Mouse (Mus musculus) embryonic facial prominence, embryonic 14.5 days (tissue): Measurements from ENCODE around the gene Ophn1. TPM values are rescaled to one million over a fixed set of nuclear protein-coding genes. Genes with fewer than 3 reads are reported as not detected.

Experiments
- ATAC-seq: fragments of 200-750 bp; cut with Nextera tagmentation; 2 replicates; pipeline ENCODE4 v1.8.0; 2017; ENCODE audit warnings: low read depth, moderate number of reproducible peaks, moderate TSS enrichment
- DNase-seq: peaks from one replicate; pipeline ENCODE4 v3.0.0-alpha.2; 2015; ENCODE audit warnings: low spot score
- H3K27ac ChIP-seq: fragments of 300-500 bp; sonication (generic); replicated peaks from 2 replicates; pipeline ENCODE4 v1.5.1; 2014; ENCODE audit warnings: low read depth, mild to moderate bottlenecking, low read length, moderate library complexity
- H3K27me3 ChIP-seq: fragments of 300-500 bp; sonication (generic); replicated peaks from 2 replicates; pipeline ENCODE4 v1.6.1; 2014; ENCODE audit warnings: low read length; ENCODE audit not compliant: control insufficient read depth, insufficient read depth
- H3K36me3 ChIP-seq: fragments of 300-500 bp; sonication (generic); 2 replicates; pipeline ENCODE4 v1.6.1; 2014; ENCODE audit warnings: low read length, mixed read lengths; ENCODE audit not compliant: control insufficient read depth, insufficient read depth
- H3K4me1 ChIP-seq: fragments of 300-500 bp; sonication (generic); 2 replicates; pipeline ENCODE4 v1.6.1; 2014; ENCODE audit warnings: antibody characterized with exemption, low read length; ENCODE audit not compliant: control insufficient read depth, insufficient read depth
- H3K4me2 ChIP-seq: fragments of 300-500 bp; sonication (generic); 2 replicates; pipeline ENCODE4 v1.6.1; 2014; ENCODE audit warnings: low read depth, mild to moderate bottlenecking, low read length, moderate library complexity, mixed read lengths
- H3K4me3 ChIP-seq: fragments of 300-500 bp; sonication (generic); 2 replicates; pipeline ENCODE4 v1.5.1; 2014; ENCODE audit warnings: low read depth, mild to moderate bottlenecking, low read length
- H3K9ac ChIP-seq: fragments of 300-500 bp; sonication (generic); 2 replicates; pipeline ENCODE4 v1.6.1; 2014; ENCODE audit warnings: low read depth, mild to moderate bottlenecking, low read length, moderate library complexity, mixed read lengths
- H3K9me3 ChIP-seq: fragments of 300-500 bp; sonication (generic); 2 replicates; pipeline ENCODE4 v1.6.1; 2016; ENCODE audit warnings: low read length; ENCODE audit not compliant: control insufficient read depth
- WGBS: fragments of 180-500 bp; shearing (Covaris S2); extraction: QIAGEN DNeasy Blood & Tissue Kit; methylation state at CpG from one replicate; pipeline ENCODE4 v1.1.7; 2014; 5-methylcytosine and 5-hydroxymethylcytosine counted together
- polyA plus RNA-seq: library from polyadenylated mRNA; unstranded; fragments of >200 nt; fragmentation: Nextera tagmentation; extraction: Ambion mirVana; gene quantifications from 2 replicates; pipeline ENCODE4 v1.2.1, GENCODE M21; 2014

The Ophn1 gene
- polyA plus RNA-seq, result 16.8 and 20.1 TPM in 2 replicates

DNA sequence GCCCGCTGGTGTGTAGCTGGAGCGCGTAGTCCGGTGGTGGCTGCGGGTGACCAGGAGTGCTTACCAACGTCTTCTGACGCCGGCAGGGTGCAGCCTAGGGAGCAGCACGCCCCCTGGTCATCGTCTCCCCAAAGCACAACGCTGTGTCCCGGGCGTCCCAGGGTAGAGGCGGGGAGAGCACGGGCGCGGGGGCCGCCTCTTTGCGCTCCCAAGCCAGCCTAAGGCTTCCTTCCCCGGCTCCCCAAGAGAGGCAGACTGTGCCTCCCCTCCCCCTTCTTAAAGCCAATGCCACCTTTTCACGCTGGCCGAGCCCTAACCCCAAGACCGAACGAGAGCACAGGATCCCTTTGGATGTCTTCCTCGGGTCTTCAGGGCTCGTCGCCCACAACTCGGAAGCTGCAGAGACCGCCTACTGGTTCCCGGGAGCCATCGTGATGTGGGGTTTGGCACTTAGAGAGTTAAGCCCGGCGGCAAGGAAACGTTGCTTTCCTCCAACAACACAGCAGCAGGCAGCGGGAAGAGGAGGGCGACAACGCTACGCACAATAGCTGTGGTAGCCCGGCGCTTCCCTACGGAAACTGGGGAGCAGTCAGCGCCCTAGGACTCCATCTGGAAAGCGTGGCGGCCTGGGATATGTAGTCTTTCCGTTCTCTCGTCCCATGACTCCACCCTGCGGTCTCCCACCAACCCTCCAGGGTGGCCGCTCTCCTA is at the start of gene Ophn1:
Ophn1 (minus strand) TSS at position 620 of the 711 bp plus-strand sequence.
- Histone ChIP-seq H3K27me3 (peaks cover 11% of the 10 kb centered on the region; the same call in 1 of the 2 replicates), H3K9ac (peak within 1 kb of the TSS; percentile 65), H3K9me3 (no peaks in the 10 kb centered on the region), H3K4me2 (peak within 1 kb of the TSS; percentile 53), H3K4me1 (no peaks in the 10 kb centered on the region), H3K27ac (peak within 1 kb of the TSS; percentile 76), H3K36me3 (no peaks in the 10 kb centered on the region), H3K4me3 (peak within 1 kb of the TSS; percentile 52)
- DNase-seq, result peak; percentile 90
- 10% methylated on average over 23 of the region's 48 CpGs for WGBS
- ATAC-seq, result peak; percentile 94

DNA sequence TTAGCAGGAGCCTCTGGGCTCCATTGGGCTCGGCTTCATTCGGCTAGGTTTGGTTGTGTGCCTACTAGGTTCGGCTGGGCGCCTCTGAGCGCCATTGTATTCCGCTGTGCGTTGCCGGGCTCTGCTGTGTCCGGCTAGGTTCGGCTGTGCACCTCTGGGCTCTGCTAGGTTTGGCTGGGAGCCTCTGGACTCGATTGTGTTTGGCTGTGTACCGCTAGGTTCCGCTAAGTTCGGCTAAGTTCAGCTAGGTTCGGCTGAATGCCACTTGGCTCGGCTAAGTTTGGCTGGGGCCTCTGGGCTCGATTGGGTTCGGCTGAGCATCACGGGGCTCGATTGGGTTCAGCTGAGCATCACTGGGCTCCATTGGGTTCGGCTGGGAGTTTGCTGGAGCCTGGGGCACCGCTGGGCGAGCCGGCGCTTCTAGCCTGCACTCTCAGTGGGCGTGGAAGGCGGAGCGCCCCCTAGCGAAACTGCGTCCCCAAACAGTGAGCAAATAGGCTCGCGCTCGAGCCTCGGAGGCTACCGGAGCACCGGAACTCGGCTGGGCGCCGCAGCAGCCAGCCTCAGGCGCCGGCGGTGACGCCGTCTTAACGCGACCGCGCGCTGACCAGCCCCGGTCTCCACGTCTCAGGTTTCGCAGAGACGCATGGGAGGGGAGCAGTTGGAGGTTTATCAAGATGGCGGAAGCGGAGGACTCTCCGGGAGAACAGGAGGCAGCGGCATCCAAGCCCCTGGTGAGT is 46.9 kb upstream of the Ophn1 start:
- peak; percentile 95 for DNase-seq
- no peaks in the 10 kb centered on the region for H3K9me3 ChIP-seq
- peak overlapping the region; percentile 58 for H3K4me3 ChIP-seq
- no peaks in the 10 kb centered on the region for H3K27me3 ChIP-seq
- WGBS, result 34% methylated on average over 30 of the region's 57 CpGs
- peak overlapping the region; percentile 76 for H3K9ac ChIP-seq
- 0 out of 2 replicates have a peak, but pooled peaks cover 6% of the 10 kb centered on the region for H3K36me3 ChIP-seq
- H3K4me1 ChIP-seq, result 0 out of 2 replicates have a peak, but pooled peaks cover 3% of the 10 kb centered on the region
- peak; percentile 89 for ATAC-seq
- peak overlapping the region; percentile 56 for H3K4me2 ChIP-seq
- H3K27ac ChIP-seq, result peak overlapping the region; percentile 96

DNA sequence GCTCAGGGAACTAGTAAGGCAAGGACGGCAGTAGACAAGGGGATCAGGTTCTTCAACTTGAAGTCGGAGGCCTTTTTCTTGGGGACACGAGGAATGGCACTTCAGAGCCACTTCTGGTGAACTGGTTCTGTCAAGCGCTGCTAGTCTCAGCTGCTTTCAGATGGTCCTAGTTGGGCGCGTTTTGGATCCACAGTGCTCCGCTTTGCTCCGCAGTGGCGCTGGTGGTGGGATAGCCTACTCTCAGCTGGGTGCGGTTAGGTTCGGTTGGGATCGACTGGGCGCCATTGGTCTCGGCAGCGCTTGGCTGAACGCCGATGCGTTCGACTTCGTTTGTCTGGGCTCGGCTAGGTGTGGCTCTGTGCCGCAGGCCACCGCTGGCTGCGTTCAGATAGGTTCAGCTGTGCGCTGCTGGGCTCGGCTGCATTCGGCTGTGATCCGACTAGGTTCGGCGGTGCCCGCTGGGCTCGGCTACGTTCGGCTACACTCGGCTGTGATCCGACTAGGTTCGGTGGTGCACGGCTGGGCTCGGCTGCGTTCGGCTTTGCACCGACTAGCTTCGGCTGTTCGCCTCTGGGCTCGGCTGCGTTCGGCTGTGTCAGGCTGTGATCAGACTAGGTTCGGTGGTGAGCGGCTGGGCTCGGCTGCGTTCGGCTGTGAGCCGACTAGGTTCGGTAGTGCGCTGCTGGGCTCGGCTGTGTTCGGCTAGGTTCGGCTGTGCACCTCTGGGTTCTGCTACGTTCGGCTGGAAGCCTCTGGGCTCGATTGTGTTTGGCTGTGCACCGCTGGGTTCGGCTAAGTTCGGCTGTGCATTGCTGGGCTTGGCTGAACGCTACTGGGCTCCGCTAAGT is 46.1 kb upstream of the Ophn1 start:
- peak overlapping the region; percentile 58 for H3K4me3 ChIP-seq
- peak; percentile 95 for ATAC-seq
- peak overlapping the region; percentile 56 for H3K4me2 ChIP-seq
- H3K4me1 ChIP-seq, result 0 out of 2 replicates have a peak, but pooled peaks cover 3% of the 10 kb centered on the region
- 33% methylated on average over 45 of the region's 66 CpGs for WGBS
- peak overlapping the region; percentile 76 for H3K9ac ChIP-seq
- H3K36me3 ChIP-seq, result 0 out of 2 replicates have a peak, but pooled peaks cover 2% of the 10 kb centered on the region
- no peaks in the 10 kb centered on the region for H3K9me3 ChIP-seq
- peak overlapping the region; percentile 96 for H3K27ac ChIP-seq
- H3K27me3 ChIP-seq, result no peaks in the 10 kb centered on the region
- DNase-seq, result peak; percentile 94

DNA sequence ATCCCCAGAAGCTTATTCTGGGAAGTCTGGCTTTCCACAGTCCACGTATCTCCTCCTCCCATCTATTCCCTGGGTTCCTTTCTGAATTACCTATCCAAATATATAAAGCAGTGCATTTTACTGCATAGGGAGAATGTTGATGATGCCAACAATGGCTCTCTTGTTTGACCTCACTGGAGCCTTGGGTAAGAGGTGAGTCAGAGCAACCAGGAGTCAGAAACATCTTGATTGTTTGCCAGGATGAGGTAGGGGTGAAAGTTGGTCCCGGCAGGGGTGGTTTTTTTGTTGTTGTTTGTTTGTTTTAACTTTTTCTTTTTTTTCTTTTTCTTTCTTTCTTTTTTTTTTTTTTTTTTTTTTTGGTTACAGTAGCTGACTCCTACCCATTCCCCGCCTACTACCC is 45.3 kb upstream of the Ophn1 start, which contains the start of gene Yipf6:
Yipf6 (plus strand) TSS at position 216 of the 400 bp plus-strand sequence.
- Histone ChIP-seq H3K9me3 (no peaks in the 10 kb centered on the region), H3K27me3 (no peaks in the 10 kb centered on the region), H3K4me3 (peak within 1 kb of the TSS; percentile 58), H3K9ac (peak within 1 kb of the TSS; percentile 76), H3K4me1 (0 out of 2 replicates have a peak, but pooled peaks cover 3% of the 10 kb centered on the region), H3K4me2 (peak within 1 kb of the TSS; percentile 56), H3K36me3 (no peaks in the 10 kb centered on the region), H3K27ac (peak within 1 kb of the TSS; percentile 96)
- no peak for ATAC-seq
- no peak for DNase-seq
- 71% methylated on average over 3 of the region's 3 CpGs for WGBS

DNA sequence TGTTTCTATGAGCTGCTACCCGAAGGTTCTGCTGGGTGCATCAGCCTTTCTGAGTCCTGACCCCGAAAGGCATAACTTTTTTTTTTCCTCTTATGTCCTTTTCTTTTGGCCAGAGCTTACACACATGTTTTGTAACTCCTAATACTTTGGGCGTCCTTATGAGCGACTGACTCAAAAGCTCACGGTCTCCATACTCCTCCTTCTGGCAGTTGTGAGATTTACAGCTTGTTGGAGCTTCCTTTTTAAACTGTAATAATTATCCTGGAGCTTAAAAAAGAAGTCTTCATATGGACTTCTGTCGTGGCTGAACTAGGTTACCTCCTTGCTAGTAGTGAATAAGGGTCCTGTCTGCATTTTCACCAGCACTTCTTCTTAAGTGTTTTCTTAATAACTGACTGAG is 28.6 kb upstream of the Ophn1 start:
- DNase-seq (peak; percentile 61), ATAC-seq (no peak)
- H3K9ac ChIP-seq, result no peak overlapping the region
- H3K4me1 ChIP-seq, result no peaks in the 10 kb centered on the region
- no peak overlapping the region for H3K4me3 ChIP-seq
- no peaks in the 10 kb centered on the region for H3K36me3 ChIP-seq
- 20% methylated on average over 6 of the region's 6 CpGs for WGBS
- no peaks in the 10 kb centered on the region for H3K9me3 ChIP-seq
- no peak overlapping the region for H3K4me2 ChIP-seq
- H3K27ac ChIP-seq, result no peak overlapping the region
- peaks cover 6% of the 10 kb centered on the region; the same call in 1 of the 2 replicates for H3K27me3 ChIP-seq

DNA sequence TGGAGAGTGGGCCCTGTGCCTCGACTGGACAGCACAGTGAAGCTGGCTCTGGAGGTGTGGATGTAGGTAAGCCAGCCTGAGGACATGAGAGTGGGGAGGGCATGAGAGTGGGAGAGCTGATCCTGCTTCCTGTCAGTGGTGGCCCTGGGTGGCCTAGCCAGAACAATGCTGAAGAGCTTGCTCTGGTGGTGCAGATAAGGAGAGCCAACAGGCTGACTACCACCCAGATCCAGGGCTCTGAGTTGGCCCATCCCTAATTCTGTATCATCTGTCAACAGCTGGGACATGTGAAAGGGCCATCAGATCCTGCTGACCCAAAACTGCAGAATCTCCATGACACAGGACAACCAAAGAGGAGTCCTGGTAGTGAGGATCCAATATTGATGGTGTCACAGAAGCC is 18.1 kb upstream of the Ophn1 start:
- Histone ChIP-seq H3K27ac (no peak overlapping the region), H3K36me3 (no peaks in the 10 kb centered on the region), H3K4me2 (no peak overlapping the region), H3K9me3 (no peaks in the 10 kb centered on the region), H3K9ac (no peak overlapping the region), H3K4me3 (no peak overlapping the region), H3K27me3 (no peaks in the 10 kb centered on the region; the same call in none of the 2 replicates), H3K4me1 (no peaks in the 10 kb centered on the region)
- DNase-seq, result no peak
- no peak for ATAC-seq
- no CpG with 5 or more reads among the region's 1 CpGs for WGBS

DNA sequence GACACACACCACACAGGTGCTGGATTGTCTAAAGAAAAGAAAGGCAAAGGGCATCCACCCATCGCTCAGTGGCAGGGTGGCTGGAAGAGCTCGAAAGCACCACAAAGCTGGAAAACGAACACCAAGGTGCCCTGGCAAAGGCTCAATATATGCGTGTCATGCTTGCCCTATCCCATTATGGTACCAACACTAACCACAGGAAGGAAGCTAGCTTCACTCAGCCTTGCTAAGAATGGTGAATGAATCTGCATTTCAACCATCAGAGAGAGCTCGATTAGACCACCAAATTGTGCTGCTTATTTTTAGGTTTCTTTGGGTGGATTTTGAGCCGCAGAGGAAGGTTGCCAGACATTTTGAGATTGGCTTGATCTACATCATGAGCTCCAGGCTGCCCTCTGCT is 13.4 kb upstream of the Ophn1 start:
- DNase-seq (no peak), ATAC-seq (no peak)
- no peak overlapping the region for H3K4me3 ChIP-seq
- H3K9ac ChIP-seq, result no peak overlapping the region
- H3K27ac ChIP-seq, result no peak overlapping the region
- no peak overlapping the region for H3K4me2 ChIP-seq
- 82% methylated on average over 6 of the region's 6 CpGs for WGBS
- H3K4me1 ChIP-seq, result no peaks in the 10 kb centered on the region
- H3K36me3 ChIP-seq, result no peaks in the 10 kb centered on the region
- H3K9me3 ChIP-seq, result no peaks in the 10 kb centered on the region
- H3K27me3 ChIP-seq, result no peaks in the 10 kb centered on the region; the same call in 1 of the 2 replicates

DNA sequence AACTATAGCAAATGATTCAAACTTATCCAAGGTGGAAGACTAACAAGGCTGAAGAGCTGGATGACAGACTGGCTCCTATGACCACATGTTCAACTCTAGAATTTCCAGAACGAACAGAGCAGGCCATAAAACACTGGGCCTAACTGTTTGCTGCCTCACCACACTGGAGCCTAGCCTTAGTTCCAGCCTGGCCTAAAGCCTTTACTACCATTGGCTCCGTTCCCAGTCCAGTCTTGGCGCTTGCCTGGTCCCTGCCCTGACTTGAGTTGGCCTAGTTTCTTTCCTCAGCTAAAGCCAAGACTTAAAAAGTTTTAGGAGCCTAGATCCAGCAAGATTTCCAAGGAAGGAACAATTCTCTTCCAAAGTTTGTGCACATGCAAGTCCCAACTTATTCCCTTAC is 7.5 kb upstream of the Ophn1 start:
- ATAC-seq, result no peak
- H3K4me1 ChIP-seq, result no peaks in the 10 kb centered on the region
- H3K4me2 ChIP-seq, result no peak overlapping the region
- no peaks in the 10 kb centered on the region for H3K27me3 ChIP-seq
- H3K9me3 ChIP-seq, result no peaks in the 10 kb centered on the region
- no peak overlapping the region for H3K27ac ChIP-seq
- no peaks in the 10 kb centered on the region for H3K36me3 ChIP-seq
- no peak overlapping the region for H3K9ac ChIP-seq
- 61% methylated on average over 3 of the region's 3 CpGs for WGBS
- peak; percentile 10 for DNase-seq
- no peak overlapping the region for H3K4me3 ChIP-seq
